Mouse (Mus musculus) stomach, embryonic 16.5 days (tissue): ENCODE results near the gene Kif5c. TPM values are rescaled to one million over a fixed set of nuclear protein-coding genes. Genes with fewer than 3 reads are reported as not detected.

Experiments used
- ATAC-seq: fragments of 200-750 bp; cut with Nextera tagmentation; 2 replicates; pipeline ENCODE4 v1.8.0; 2017; ENCODE audit warnings: moderate number of reproducible peaks, moderate TSS enrichment; ENCODE audit not compliant: insufficient read depth, low FRiP score
- H3K27ac ChIP-seq: fragments of 300-500 bp; sonication (generic); 2 replicates; pipeline ENCODE4 v1.5.1; 2014; ENCODE audit warnings: low read length
- H3K27me3 ChIP-seq: fragments of 300-500 bp; sonication (generic); 2 replicates; pipeline ENCODE4 v1.6.1; 2014; ENCODE audit warnings: low read length, control low read depth, mixed read lengths; ENCODE audit not compliant: control insufficient read depth, insufficient read depth
- H3K36me3 ChIP-seq: fragments of 300-500 bp; sonication (generic); 2 replicates; pipeline ENCODE4 v1.6.1; 2014; ENCODE audit warnings: low read length; ENCODE audit not compliant: control insufficient read depth, insufficient read depth
- H3K4me1 ChIP-seq: fragments of 300-500 bp; sonication (generic); 2 replicates; pipeline ENCODE4 v1.6.1; 2014; ENCODE audit warnings: low read length, control low read depth, mixed read lengths; ENCODE audit not compliant: control insufficient read depth, insufficient read depth
- H3K4me2 ChIP-seq: fragments of 300-500 bp; sonication (generic); 2 replicates; pipeline ENCODE4 v1.6.1; 2014; ENCODE audit warnings: low read depth, low read length, mixed read lengths
- H3K4me3 ChIP-seq: fragments of 300-500 bp; sonication (generic); replicated peaks from 2 replicates; pipeline ENCODE4 v1.5.1; 2014; ENCODE audit warnings: mild to moderate bottlenecking, low read length
- H3K9ac ChIP-seq: fragments of 300-500 bp; sonication (generic); 2 replicates; pipeline ENCODE4 v1.6.1; 2014; ENCODE audit warnings: low read length
- H3K9me3 ChIP-seq: fragments of 300-500 bp; sonication (generic); replicated peaks from 2 replicates; pipeline ENCODE4 v1.6.1; 2016; ENCODE audit warnings: low read length, control low read depth; ENCODE audit not compliant: control insufficient read depth
- WGBS: fragments of 180-500 bp; shearing (Covaris S2); extraction: QIAGEN DNeasy Blood & Tissue Kit; methylation state at CpG from one replicate; pipeline ENCODE4 v1.1.7; 2014; 5-methylcytosine and 5-hydroxymethylcytosine counted together
- polyA plus RNA-seq: library from polyadenylated mRNA; unstranded; fragments of >200 nt; fragmentation: Nextera tagmentation; extraction: Ambion mirVana; gene quantifications from 2 replicates; pipeline ENCODE4 v1.2.1, GENCODE M21; 2015

Kif5c gene
- polyA plus RNA-seq, 1 experiment from 2014 or later: 5.9 TPM

DNA sequence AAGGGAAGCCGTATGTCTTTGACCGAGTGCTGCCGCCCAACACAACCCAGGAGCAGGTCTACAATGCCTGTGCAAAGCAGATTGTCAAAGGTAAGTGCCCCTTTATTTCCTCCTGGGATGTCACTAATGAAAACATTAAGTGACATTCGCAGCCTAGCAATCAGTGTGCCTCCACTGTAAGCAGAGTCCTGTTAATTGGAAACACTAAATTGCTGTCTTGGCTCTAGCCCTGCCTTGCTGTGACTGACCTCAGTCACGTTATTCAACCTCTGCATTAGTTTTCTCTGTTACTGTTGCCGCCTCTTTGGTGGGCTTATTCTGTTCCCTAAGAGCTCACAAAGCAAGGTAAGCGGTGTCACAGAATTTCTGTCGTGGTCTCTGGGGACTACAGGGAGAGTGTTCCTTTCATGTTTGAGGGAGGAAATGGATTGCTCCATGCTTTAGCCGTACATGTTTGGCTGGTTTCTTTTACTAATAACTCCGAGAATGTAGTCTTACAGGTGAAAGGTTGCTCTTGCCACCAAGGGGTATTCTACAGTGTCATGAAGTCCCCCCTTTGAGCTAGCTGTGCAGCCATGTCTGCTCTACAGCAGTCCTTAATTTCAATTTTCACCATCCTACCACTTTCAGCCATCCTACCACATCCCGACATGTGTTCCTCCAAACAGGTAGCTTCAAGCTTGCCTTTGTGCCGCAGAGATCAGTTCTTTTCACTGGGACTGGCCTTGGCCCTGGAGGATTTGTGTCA, 52.8 kb downstream of the Kif5c start:
- Histone ChIP-seq H3K36me3 (no peaks in the 10 kb centered on the region), H3K27ac (no peak overlapping the region), H3K27me3 (no peaks in the 10 kb centered on the region), H3K9me3 (no peaks in the 10 kb centered on the region), H3K4me3 (no peak overlapping the region), H3K4me1 (no peaks in the 10 kb centered on the region), H3K4me2 (no peak overlapping the region), H3K9ac (no peak overlapping the region)
- ATAC-seq: no peak
- WGBS: 79% methylated on average over 12 of the region's 12 CpGs

DNA sequence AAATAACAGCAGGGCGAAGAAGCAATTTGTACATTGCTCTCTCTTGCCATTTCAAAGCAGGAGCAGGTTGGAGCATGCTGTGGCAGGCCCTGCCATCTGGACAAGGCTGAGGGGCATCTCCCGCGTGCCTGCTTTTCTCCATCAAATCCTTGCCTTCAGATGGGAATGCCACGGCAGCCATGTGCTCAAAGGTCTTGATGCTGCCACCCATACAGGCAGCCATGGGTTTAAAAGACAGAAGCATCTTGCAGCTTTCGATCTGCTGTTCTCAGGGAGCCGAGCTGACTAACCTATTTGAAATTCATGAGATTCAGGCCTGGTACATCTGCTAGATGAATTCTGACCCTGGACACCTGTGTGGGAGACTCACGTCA, 53.4 kb downstream of the Kif5c start:
- no peak overlapping the region for H3K4me3 ChIP-seq
- H3K9ac ChIP-seq: no peak overlapping the region
- no peak for ATAC-seq
- H3K27ac ChIP-seq: no peak overlapping the region
- no peaks in the 10 kb centered on the region for H3K4me1 ChIP-seq
- H3K36me3 ChIP-seq: no peaks in the 10 kb centered on the region
- no peaks in the 10 kb centered on the region for H3K27me3 ChIP-seq
- H3K9me3 ChIP-seq: no peaks in the 10 kb centered on the region
- WGBS: 82% methylated on average over 7 of the region's 7 CpGs
- no peak overlapping the region for H3K4me2 ChIP-seq

DNA sequence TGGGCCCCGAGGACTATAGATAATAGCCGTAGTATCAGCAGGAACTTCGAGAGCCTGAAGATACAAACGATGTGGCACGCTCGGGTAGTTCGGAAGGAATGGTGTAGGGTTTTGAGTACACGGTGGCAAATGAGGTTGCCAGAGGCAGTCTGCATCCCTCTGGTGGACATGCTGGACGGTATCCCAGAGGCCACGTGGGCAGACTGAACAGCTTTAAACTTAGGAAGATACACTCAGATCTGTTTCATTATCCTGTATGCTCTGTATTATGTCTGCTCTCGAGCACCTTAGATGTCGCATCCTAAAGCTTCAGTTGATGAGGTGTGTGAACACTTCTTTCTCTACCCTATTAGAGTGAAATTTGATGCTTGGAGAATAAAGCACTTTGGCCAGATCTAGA, 56.9 kb downstream of the Kif5c start:
- 88% methylated on average over 12 of the region's 12 CpGs for WGBS
- no peak overlapping the region for H3K9ac ChIP-seq
- no peak overlapping the region for H3K4me2 ChIP-seq
- no peak overlapping the region for H3K27ac ChIP-seq
- no peak for ATAC-seq
- H3K4me1 ChIP-seq: no peaks in the 10 kb centered on the region
- H3K27me3 ChIP-seq: no peaks in the 10 kb centered on the region
- H3K4me3 ChIP-seq: no peak overlapping the region
- no peaks in the 10 kb centered on the region for H3K36me3 ChIP-seq
- no peaks in the 10 kb centered on the region for H3K9me3 ChIP-seq

DNA sequence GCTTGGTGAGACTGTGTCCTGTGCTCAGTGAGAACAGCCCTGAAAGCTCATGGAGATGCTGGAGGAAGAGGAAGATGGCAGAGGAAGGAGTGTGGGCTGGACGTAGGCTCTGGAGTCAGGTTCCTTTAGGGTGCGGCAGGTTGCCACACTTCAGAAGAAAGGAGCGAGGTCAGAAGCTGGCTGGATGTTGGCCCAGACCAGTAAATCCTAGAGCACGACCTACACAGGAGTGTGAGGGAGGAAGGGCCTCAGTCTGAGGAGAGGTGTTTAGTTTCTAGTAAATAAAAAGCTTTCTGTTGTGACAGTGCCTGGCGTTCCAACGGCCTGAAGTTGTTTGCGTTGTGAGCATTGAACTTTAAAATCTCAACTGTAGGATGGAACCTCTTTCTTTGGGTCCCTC, 59.3 kb downstream of the Kif5c start:
- Histone ChIP-seq H3K9me3 (no peaks in the 10 kb centered on the region), H3K27me3 (no peaks in the 10 kb centered on the region), H3K36me3 (no peaks in the 10 kb centered on the region), H3K27ac (no peak overlapping the region), H3K4me3 (no peak overlapping the region), H3K9ac (no peak overlapping the region), H3K4me2 (no peak overlapping the region), H3K4me1 (no peaks in the 10 kb centered on the region)
- 60% methylated on average over 7 of the region's 7 CpGs for WGBS
- ATAC-seq: no peak

DNA sequence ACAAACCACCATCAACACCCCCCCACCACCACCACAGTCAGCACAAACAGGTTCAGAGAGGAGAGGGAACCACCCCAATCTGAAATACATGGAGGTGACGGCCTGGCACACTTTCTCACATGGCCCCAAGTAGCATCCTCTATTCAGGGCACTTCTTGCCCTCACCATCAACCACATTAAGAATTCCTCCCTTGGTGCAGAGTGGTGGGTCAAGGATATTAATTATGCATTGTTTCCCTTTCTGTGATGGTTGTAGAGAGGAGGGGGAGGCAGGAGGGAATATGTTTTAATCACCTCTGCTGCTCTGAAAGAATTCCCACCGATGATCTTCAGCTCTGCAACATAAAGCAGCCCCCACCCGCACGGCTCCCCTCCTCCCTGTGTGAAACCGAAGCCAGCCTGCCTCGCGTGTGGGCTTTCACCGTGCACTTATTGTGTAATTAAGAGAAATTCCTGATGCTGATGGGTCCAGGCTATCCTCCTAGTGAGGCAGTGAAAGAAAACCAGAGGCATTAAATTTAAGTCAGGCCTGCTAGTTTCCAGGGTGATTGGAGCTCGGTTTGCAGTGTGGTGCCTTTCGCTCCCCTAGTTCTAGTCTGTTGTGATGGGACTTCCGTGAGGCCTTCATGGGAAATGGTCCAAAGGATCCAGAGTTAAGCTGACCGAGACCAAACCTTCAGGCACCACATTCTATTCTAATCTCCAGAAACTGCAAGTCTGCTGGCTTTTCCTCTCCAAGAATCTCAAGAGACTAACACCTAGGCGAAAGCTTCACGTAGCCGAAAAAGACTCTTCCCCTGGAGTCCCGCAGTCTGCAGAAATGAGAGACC, 60.3 kb downstream of the Kif5c start:
- ATAC-seq: no peak
- H3K36me3 ChIP-seq: no peaks in the 10 kb centered on the region
- no peaks in the 10 kb centered on the region for H3K9me3 ChIP-seq
- H3K27ac ChIP-seq: no peak overlapping the region
- no peaks in the 10 kb centered on the region for H3K27me3 ChIP-seq
- no peaks in the 10 kb centered on the region for H3K4me1 ChIP-seq
- H3K4me3 ChIP-seq: no peak overlapping the region
- no peak overlapping the region for H3K4me2 ChIP-seq
- H3K9ac ChIP-seq: no peak overlapping the region
- 75% methylated on average over 16 of the region's 16 CpGs for WGBS

DNA sequence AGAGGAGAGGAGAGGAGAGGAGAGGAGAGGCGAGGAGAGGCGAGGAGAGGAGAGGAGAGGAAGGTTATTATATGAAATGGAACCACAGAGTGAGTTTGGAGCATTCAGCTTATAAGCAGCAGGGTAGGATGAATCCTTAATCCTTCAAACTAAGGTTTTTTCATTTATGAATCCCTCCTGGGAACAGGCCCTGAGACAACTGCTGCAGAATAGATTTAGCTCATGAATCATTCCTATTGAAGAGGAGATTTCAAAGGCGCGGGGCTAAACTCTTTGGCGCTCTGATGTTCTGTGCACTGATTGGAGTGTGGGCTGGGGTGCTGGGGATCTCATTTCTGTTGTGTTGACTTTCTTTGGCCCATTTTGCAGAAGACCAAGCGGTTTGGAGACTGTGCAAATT, 63.7 kb downstream of the Kif5c start:
- 83% methylated on average over 6 of the region's 6 CpGs for WGBS
- ATAC-seq: no peak
- H3K4me3 ChIP-seq: no peak overlapping the region
- no peak overlapping the region for H3K27ac ChIP-seq
- no peak overlapping the region for H3K9ac ChIP-seq
- H3K4me1 ChIP-seq: no peaks in the 10 kb centered on the region
- no peak overlapping the region for H3K4me2 ChIP-seq
- H3K27me3 ChIP-seq: no peaks in the 10 kb centered on the region
- no peaks in the 10 kb centered on the region for H3K9me3 ChIP-seq
- H3K36me3 ChIP-seq: no peaks in the 10 kb centered on the region

DNA sequence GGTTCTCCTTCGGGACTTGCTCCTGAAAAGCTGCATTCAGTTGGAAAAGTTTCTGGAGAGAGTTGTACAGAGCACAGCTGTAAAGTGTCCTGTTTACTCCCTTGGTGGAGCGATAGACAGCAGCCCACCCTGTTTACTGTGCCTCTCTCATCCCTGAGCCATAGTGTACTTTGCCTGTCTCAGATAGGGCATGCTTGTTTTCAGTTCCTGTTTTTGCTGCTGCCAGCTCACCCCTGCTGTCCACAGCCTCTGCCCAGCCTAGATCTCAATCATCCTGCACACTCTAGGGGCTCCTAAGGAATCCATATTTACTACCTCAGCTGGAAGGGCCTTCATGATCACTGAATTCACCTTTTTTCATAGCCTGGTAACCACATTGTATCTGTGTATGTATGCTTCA, 65.7 kb downstream of the Kif5c start:
- ATAC-seq: no peak

DNA sequence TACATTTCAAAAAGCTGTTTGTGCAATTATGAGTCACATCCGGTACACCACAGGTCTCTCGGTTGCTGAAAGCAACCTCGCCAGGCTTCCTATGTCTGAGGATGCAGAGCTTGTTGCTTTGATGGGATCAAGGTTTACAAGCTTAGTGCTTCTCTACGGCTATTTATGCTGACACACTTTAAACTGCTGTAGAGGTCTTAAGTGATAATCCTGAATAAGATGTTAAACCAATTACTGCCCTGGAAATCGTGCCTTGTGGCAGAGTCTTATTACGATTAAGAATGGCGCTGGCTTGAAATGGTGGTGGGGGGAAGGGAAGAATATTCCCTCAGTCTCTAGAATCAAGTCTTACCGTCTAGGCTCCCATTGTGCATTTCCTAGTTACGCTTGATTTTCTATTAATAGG, 71.3 kb downstream of the Kif5c start:
- no peaks in the 10 kb centered on the region; the same call in 1 of the 2 replicates for H3K4me1 ChIP-seq
- H3K9me3 ChIP-seq: no peaks in the 10 kb centered on the region
- H3K27me3 ChIP-seq: no peaks in the 10 kb centered on the region
- H3K4me2 ChIP-seq: no peak overlapping the region
- no peak overlapping the region for H3K9ac ChIP-seq
- H3K27ac ChIP-seq: no peak overlapping the region
- H3K4me3 ChIP-seq: no peak overlapping the region
- 79% methylated on average over 9 of the region's 9 CpGs for WGBS
- ATAC-seq: no peak
- no peaks in the 10 kb centered on the region for H3K36me3 ChIP-seq

More for the DNA sequence above, 65.7 kb downstream of the Kif5c start:
- H3K4me3 ChIP-seq: no peak overlapping the region
- 81% methylated on average over 2 of the region's 2 CpGs for WGBS
- no peaks in the 10 kb centered on the region for H3K4me1 ChIP-seq
- H3K27ac ChIP-seq: no peak overlapping the region
- H3K9ac ChIP-seq: no peak overlapping the region
- H3K9me3 ChIP-seq: no peaks in the 10 kb centered on the region
- no peaks in the 10 kb centered on the region for H3K36me3 ChIP-seq
- no peak overlapping the region for H3K4me2 ChIP-seq
- no peaks in the 10 kb centered on the region for H3K27me3 ChIP-seq

DNA sequence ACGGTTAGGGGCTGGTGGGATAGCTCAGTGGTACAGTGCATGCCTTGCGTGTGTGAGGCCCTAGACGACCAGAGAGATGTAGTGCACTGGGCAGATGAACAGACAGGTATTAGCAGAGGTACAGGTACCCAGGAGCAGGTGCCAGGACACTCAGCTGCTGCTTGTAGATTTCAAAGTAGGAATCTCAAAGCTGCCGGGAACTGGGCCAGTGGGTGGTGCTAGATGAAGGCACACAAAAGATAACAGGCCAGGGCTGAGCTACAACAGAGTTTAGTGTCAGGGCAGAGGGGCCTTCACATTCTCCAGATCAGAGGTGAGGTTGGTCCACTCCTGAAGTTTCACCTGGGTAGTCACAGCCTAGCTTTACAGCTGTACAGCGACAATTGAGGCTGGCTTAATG, 72.3 kb downstream of the Kif5c start:
- Histone ChIP-seq H3K4me2 (no peak overlapping the region), H3K4me3 (no peak overlapping the region), H3K27me3 (no peaks in the 10 kb centered on the region), H3K36me3 (no peaks in the 10 kb centered on the region), H3K9ac (no peak overlapping the region), H3K27ac (no peak overlapping the region), H3K9me3 (no peaks in the 10 kb centered on the region), H3K4me1 (no peaks in the 10 kb centered on the region; the same call in 1 of the 2 replicates)
- WGBS: 70% methylated on average over 5 of the region's 5 CpGs
- ATAC-seq: no peak
